25 mouse cellular contexts compared by ENCODE assay signal in the genomic region with DNA sequence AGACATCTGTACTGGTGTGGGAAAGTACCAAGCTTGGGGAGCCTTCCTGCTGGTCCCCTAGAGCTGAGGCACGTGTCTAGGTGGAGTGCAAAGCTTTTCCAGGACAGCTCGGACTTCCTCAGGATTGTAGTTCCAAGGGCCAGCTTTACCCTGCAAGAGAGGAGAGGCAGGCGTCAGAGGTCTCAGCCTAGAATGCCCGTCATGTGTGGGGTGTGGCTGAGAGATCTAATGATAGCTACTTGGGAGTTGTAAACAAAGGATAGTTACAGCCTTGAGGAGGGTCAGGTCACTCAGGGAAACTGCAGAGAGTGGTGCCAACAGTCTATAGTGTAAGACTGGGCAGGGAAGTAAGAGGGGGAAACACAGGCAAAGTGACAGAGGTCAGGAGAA. TPM values are rescaled to one million over a fixed set of nuclear protein-coding genes. Genes with fewer than 3 reads are reported as not detected.
DNase-seq lines count a peak whose midpoint lies in the region; ATAC-seq and TF ChIP-seq lines count a peak whose summit lies in the region.
"Had no signal": no experiment of that assay in that cellular context is flagged by ENCODE, and none has a peak within 500 bp of the region (broad histone marks: within the 10 kb centered on the region; RNA-seq: fewer than 3 reads in every experiment).

No protein-coding gene starts in this region.

- intact Hi-C loops in gastrocnemius, adult 2 months (cut with DNase I): no loop called here
- intact Hi-C loops in gastrocnemius, postnatal 14 days (cut with DNase I; ENCODE audit: low total_unique reads): no loop called here

- TF ChIP-seq CTCF in gastrocnemius, adult 2 months (IDR thresholded peaks at IDR 0.05): no peak

- H3K4me1 ChIP-seq in midbrain, embryonic 11.5 days (ENCODE audit: control insufficient read depth, insufficient read depth, low read length): no peaks in the 10 kb centered on the region
- H3K4me1 ChIP-seq: hindbrain, embryonic 12.5 days; neural tube, embryonic 15.5 days; stomach, embryonic 15.5 days had no signal

- 78% methylated on average over 4 of the region's 4 CpGs for WGBS in midbrain, embryonic 11.5 days

- ATAC-seq in midbrain, embryonic 11.5 days (ENCODE audit: low FRiP score): no peak
- ATAC-seq: liver, postnatal 0 days; midbrain, embryonic 16.5 days had no signal

- H3K4me2 ChIP-seq in midbrain, embryonic 11.5 days: no peak overlapping the region
- H3K4me2 ChIP-seq: heart, embryonic 12.5 days; hindbrain, embryonic 12.5 days; neural tube, embryonic 15.5 days; stomach, embryonic 15.5 days had no signal

- no peaks in the 10 kb centered on the region for H3K9me3 ChIP-seq in midbrain, embryonic 11.5 days (ENCODE audit: control insufficient read depth, low read length)
- H3K9me3 ChIP-seq: heart, embryonic 12.5 days; hindbrain, embryonic 12.5 days; limb, embryonic 10.5 days; neural tube, embryonic 15.5 days; stomach, embryonic 15.5 days had no signal

- no peak overlapping the region for H3K9ac ChIP-seq in midbrain, embryonic 11.5 days (ENCODE audit: low read length)
- H3K9ac ChIP-seq: heart, embryonic 12.5 days; hindbrain, embryonic 12.5 days; liver, postnatal 0 days; neural tube, embryonic 15.5 days; stomach, embryonic 15.5 days had no signal

- no peaks in the 10 kb centered on the region for H3K27me3 ChIP-seq in midbrain, embryonic 11.5 days (ENCODE audit: control insufficient read depth, insufficient read depth, low read length)
- H3K27me3 ChIP-seq: heart, embryonic 12.5 days; hindbrain, embryonic 12.5 days; neural tube, embryonic 15.5 days; stomach, embryonic 15.5 days had no signal

- H3K27ac ChIP-seq in gastrocnemius, adult 2 months: peak overlapping the region; percentile 31; the same call in 1 of the 2 replicates
- no peak overlapping the region for H3K27ac ChIP-seq in midbrain, embryonic 11.5 days (ENCODE audit: low read depth, low read length)
- H3K27ac ChIP-seq: hindbrain, embryonic 12.5 days; kidney, postnatal 0 days; limb, embryonic 10.5 days; neural tube, embryonic 15.5 days; stomach, embryonic 15.5 days had no signal

- no peak overlapping the region for H3K4me3 ChIP-seq in gastrocnemius, adult 2 months
- H3K4me3 ChIP-seq in midbrain, embryonic 11.5 days (ENCODE audit: low read depth, low read length): no peak overlapping the region
- H3K4me3 ChIP-seq: heart, embryonic 12.5 days; hindbrain, embryonic 12.5 days; limb, embryonic 10.5 days; neural tube, embryonic 15.5 days; stomach, embryonic 15.5 days had no signal

- H3K36me3 ChIP-seq in midbrain, embryonic 11.5 days (ENCODE audit: control insufficient read depth, insufficient read depth, low read length): no peaks in the 10 kb centered on the region
- H3K36me3 ChIP-seq: heart, embryonic 12.5 days; hindbrain, embryonic 12.5 days; limb, embryonic 10.5 days; neural tube, embryonic 15.5 days; stomach, embryonic 15.5 days had no signal

- DNase-seq in gastrocnemius, adult 2 months: no peak
- no peak for DNase-seq in gastrocnemius, postnatal 14 days
- peak; percentile 23 to 43 for DNase-seq in lung, adult 18-20 months
- no peak for DNase-seq in lung, postnatal 4 days
- DNase-seq in lung, postnatal 25 days (ENCODE audit: low spot score): peak; percentile 57
- no peak for DNase-seq in midbrain, embryonic 11.5 days (ENCODE audit: low spot score, missing footprints)
- no peak for DNase-seq in cerebellum, adult 9-10 months
- DNase-seq: adrenal gland, postnatal 36 days; cerebellum, adult 18-20 months; cerebellum, postnatal 36 days; heart, postnatal 14 days; liver, postnatal 0 days; thymus, postnatal 25 days had no signal

RNA-seq across cellular contexts. Expression of a gene that starts 14.7 kb away (rescaled TPM):
- under 1 TPM in 1 of 2 experiments, not detected in 1; 0.22 TPM for total RNA-seq in gastrocnemius, adult 2 months (2021)
- not detected for total RNA-seq in gastrocnemius, postnatal 14 days (2021)
- not detected in 2 replicates for polyA plus RNA-seq in midbrain, embryonic 11.5 days (2014; fragmentation: Nextera tagmentation; extraction: Ambion mirVana)
- total RNA-seq: adrenal gland, postnatal 36 days; layer of hippocampus, adult 8-10 months; left cerebral cortex, adult 8-10 months; megakaryocyte, adult 5-6 weeks; MEL had no signal
- polyA plus RNA-seq: forebrain, embryonic 11.5 days; heart, embryonic 12.5 days; hindbrain, embryonic 12.5 days; limb, embryonic 10.5 days; midbrain, embryonic 16.5 days; neural tube, embryonic 15.5 days had no signal

RNA-seq across cellular contexts. Expression of a gene that starts 21.9 kb away (rescaled TPM):
- 10 to 100 TPM in 1 of 2 experiments, 1 to 10 TPM in 1; 8.2 to 10.1 TPM for total RNA-seq in gastrocnemius, adult 2 months (2021)
- total RNA-seq in gastrocnemius, postnatal 14 days (2021): 10 to 100 TPM; 12.0 to 12.7 TPM
- polyA plus RNA-seq in midbrain, embryonic 11.5 days (2014; fragmentation: Nextera tagmentation; extraction: Ambion mirVana): 36.0 and 40.2 TPM in 2 replicates

RNA-seq across cellular contexts. Expression of a gene that starts 38.9 kb away (rescaled TPM):
- total RNA-seq in gastrocnemius, adult 2 months (2021): 10 to 100 TPM in 1 of 2 experiments, 1 to 10 TPM in 1; 8.1 to 10.8 TPM
- total RNA-seq in gastrocnemius, postnatal 14 days (2021): 10 to 100 TPM; 13.7 to 14.1 TPM
- polyA plus RNA-seq in midbrain, embryonic 11.5 days (2014; fragmentation: Nextera tagmentation; extraction: Ambion mirVana): 27.2 and 30.2 TPM in 2 replicates

RNA-seq across cellular contexts. Expression of a gene that starts 38.9 kb away (rescaled TPM):
- 1 to 10 TPM; 8.0 to 8.2 TPM for total RNA-seq in gastrocnemius, adult 2 months (2021)
- total RNA-seq in gastrocnemius, postnatal 14 days (2021): 10 to 100 TPM; 12.6 to 14.7 TPM
- 69.8 and 70.0 TPM in 2 replicates for polyA plus RNA-seq in midbrain, embryonic 11.5 days (2014; fragmentation: Nextera tagmentation; extraction: Ambion mirVana)

Comparison
In these comparisons a context has a peak if more than half of its experiments do, and no peak if none do; other contexts are left out.
1. DNase-seq: peak in lung, adult 18-20 months (2 of 2) and lung, postnatal 25 days (single experiment); none in gastrocnemius, adult 2 months (single experiment), gastrocnemius, postnatal 14 days (single experiment), lung, postnatal 4 days (0 of 2), midbrain, embryonic 11.5 days (single experiment) and cerebellum, adult 9-10 months (single experiment).